Mouse (Mus musculus) mammary gland, adult 2 months (tissue): Measurements from ENCODE around the gene Gabrd. TPM values are rescaled to one million over a fixed set of nuclear protein-coding genes. Genes with fewer than 3 reads are reported as not detected.

Experiments used
- polyA plus RNA-seq: library from polyadenylated mRNA; depleted of rRNA; stranded (reverse); fragments of >200 nt; gene quantifications from 2 replicates; pipeline ENCODE4 v1.2.3, GENCODE M21; 2012; ENCODE audit warnings: low replicate concordance; rRNA removed

The Gabrd gene
- polyA plus RNA-seq = 0.20 and 0.55 TPM in 2 replicates

GRCm38 (mm10) chr4:155397511-155398221 lies at the start of gene Gabrd:
Gene Gabrd, minus strand, starts transcription at chr4:155398112.

DNA sequence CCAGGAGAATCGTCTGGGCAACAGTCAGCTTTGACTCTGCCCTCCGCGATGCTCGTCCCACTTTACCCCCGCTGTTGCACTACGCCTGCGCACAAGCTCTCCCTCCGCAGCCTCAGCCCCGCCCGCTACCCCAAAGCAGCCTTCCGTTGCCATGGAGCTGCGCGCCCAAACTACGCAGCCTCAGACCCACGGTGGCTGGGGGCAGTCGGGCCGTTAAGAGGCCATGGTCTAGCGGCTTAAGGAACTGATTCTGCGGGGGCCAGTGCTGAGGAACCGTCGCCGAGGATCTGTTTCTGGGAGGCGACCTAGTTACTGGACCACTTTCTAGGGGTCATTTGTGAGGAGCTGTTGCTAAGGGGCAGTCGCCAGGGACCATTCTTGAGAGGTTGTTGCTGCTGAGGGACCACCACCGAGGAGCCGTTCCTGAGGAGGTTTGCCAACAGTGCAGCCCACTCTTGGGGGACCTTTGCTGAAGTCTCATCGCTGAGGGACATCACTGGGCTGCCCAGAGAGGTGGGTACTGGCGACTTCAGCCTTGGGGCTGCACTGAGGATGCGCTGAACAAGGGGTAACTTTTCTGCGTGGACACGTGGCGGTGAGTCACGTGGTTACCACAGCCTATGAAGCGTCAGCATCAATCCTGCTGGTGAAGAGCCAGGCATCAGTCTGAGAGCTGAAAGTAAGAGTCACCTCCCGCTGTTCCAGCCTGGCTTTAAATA lies 11.3 kb upstream of the Gabrd start, which contains the start of gene Cfap74:
Gene Cfap74, plus strand, starts transcription at position 133 of the 719 bp plus-strand sequence.

DNA sequence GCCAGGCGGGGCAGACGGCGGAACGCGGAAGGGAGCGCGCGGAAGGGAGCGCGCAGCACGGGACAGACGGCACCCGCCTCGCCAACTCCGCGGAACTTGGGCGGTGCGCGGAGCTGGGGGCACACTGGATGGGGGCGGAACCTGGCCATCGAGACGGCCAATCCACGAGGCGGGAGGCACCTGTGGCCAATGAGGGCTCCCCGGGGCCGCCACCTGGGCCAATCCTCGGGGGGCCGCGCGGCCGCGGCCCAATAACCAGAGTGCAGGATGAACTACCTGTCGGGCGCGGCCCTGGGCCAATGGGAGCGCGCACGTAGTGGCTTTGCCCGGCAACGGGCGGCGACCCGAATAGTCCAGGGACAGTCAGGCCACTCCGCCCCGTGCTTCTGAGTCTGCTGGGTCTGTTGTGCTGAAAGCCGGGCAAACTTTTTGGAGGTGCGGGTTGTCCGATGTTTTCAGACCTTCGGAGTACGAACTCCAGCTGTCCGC lies 36.6 kb downstream of the Gabrd start, which contains the start of gene Prkcz:
Gene Prkcz, minus strand, starts transcription at position 59 of the 489 bp plus-strand sequence.

Other genes with a start within 250 kb of the Gabrd start
- 60.1 and 102 TPM in 2 replicates for gene Ski, start 175.5 kb downstream of the Gabrd start, polyA plus RNA-seq
- 91.2 and 93.4 TPM in 2 replicates for gene Faap20, start 148.3 kb downstream of the Gabrd start, polyA plus RNA-seq
- gene Prkcz, start 36.8 kb downstream of the Gabrd start, polyA plus RNA-seq = 4.2 TPM in 2 replicates
- gene Cfap74, start 11.1 kb upstream of the Gabrd start, polyA plus RNA-seq = 0.47 and 0.73 TPM in 2 replicates
- 3.0 and 82.0 TPM in 2 replicates for gene Tmem52, start 71.0 kb upstream of the Gabrd start, polyA plus RNA-seq
- gene Gnb1, start 93.2 kb upstream of the Gabrd start, polyA plus RNA-seq = 572 and 1,051 TPM in 2 replicates
- gene Nadk, start 164.3 kb upstream of the Gabrd start, polyA plus RNA-seq = 187 and 214 TPM in 2 replicates
- gene Slc35e2, start 203.3 kb upstream of the Gabrd start, polyA plus RNA-seq = 9.1 and 11.8 TPM in 2 replicates
- gene Cdk11b, start 226.7 kb upstream of the Gabrd start, polyA plus RNA-seq = 16.8 and 20.2 TPM in 2 replicates
- not detected in 2 replicates for gene Gm10563, start 247.3 kb upstream of the Gabrd start, polyA plus RNA-seq